Comparison of ENCODE assay signal across 8 mouse cellular contexts in genomic region chr5:86352966-86353365, GRCm38 (mm10). TPM values are rescaled to one million over a fixed set of nuclear protein-coding genes. Genes with fewer than 3 reads are reported as not detected.
A peak's percentile ranks its signal among the peaks of the same experiment; 100 is the strongest.
DNase-seq lines count a peak whose midpoint lies in the region; TF ChIP-seq lines count a peak whose summit lies in the region.
"Had no signal": no experiment of that assay in that cellular context is flagged by ENCODE, and none has a peak within 500 bp of the region (broad histone marks: within the 10 kb centered on the region; RNA-seq: fewer than 3 reads in every experiment).

No protein-coding gene starts in this region.

- no peak overlapping the region for H3K4me3 ChIP-seq in thymus, adult 2 months (ENCODE audit: control insufficient read depth, insufficient read depth, low read length)

- intact Hi-C loops in left cerebral cortex, postnatal 10 days (cut with DNase I), result loop anchor here (10.0 kb wide), 2 partner anchors 302 to 332 kb away; no protein-coding TSS in a partner anchor

- H3K4me1 ChIP-seq in thymus, adult 2 months (replicated peaks; ENCODE audit: control insufficient read depth, insufficient read depth, low read length), result no peaks in the 10 kb centered on the region

- TF ChIP-seq CTCF in thymus, adult 2 months (IDR thresholded peaks at IDR 0.05; ENCODE audit: borderline replicate concordance, control insufficient read depth, extremely low read depth, insufficient read depth, low read length, poor library complexity), result no peak

- no peaks in the 10 kb centered on the region for H3K36me3 ChIP-seq in thymus, adult 2 months (ENCODE audit: control insufficient read depth, insufficient read depth, low read length)

- no peak overlapping the region for H3K27ac ChIP-seq in thymus, adult 2 months (ENCODE audit: control insufficient read depth, insufficient read depth, low read length)

- WGBS in thymus, adult 2 months, result 18% methylated on average over 7 of the region's 7 CpGs

- peak; percentile 32 for DNase-seq in left cerebral cortex, adult 11 months (ENCODE audit: low spot score)
- no peak for DNase-seq in left cerebral cortex, adult 8-10 months (ENCODE audit: low spot score in 2 of 2)
- DNase-seq in Muller cell, postnatal 12 days (ENCODE audit: inconsistent ontology term), result peak; percentile 36
- peak; percentile 11 for DNase-seq in c-Kit-positive CD71-positive TER-119-positive erythroid progenitor cells, embryonic 14.5 days (ENCODE audit: low spot score)
- DNase-seq in forelimb bud, embryonic 11.5 days (ENCODE audit: low read depth, low spot score), result peak; percentile 54
- DNase-seq in left cerebral cortex, postnatal 10 days (ENCODE audit: extremely low spot score in 1 of 2, low spot score in 2 of 2), result peak; percentile 30 to 58
- DNase-seq in thymus, adult 2 months, result no peak

- TF ChIP-seq POLR2A in thymus, adult 2 months (IDR thresholded peaks at IDR 0.05; ENCODE audit: control insufficient read depth, extremely low read depth, insufficient read depth, low read length, poor library complexity), result no peak

- H3K27me3 ChIP-seq in thymus, adult 2 months (ENCODE audit: control insufficient read depth, insufficient read depth, low read length), result no peaks in the 10 kb centered on the region

RNA-seq across cellular contexts. Expression of gene Tmprss11d, which starts 20.3 kb away (rescaled TPM):
- total RNA-seq in left cerebral cortex, adult 8-10 months (2022), result not detected
- total RNA-seq in left cerebral cortex, postnatal 10 days (2021), result not detected
- polyA plus RNA-seq in thymus, adult 2 months (2012; rRNA removed), result 0.18 and 0.22 TPM in 2 replicates
- polyA plus RNA-seq: lung, embryonic 16.5 days had no signal

Comparison
In these comparisons a context has a peak if more than half of its experiments do, and no peak if none do; other contexts are left out.
1. DNase-seq: peak in left cerebral cortex, adult 11 months (single experiment), Muller cell, postnatal 12 days (single experiment), c-Kit-positive CD71-positive TER-119-positive erythroid progenitor cells, embryonic 14.5 days (single experiment), forelimb bud, embryonic 11.5 days (single experiment) and left cerebral cortex, postnatal 10 days (2 of 2); none in left cerebral cortex, adult 8-10 months (0 of 2) and thymus, adult 2 months (single experiment).